Mouse (Mus musculus): ENCODE data around the gene Igsf11. TPM values are rescaled to one million over a fixed set of nuclear protein-coding genes. Genes with fewer than 3 reads are reported as not detected.
A peak's percentile ranks its signal among the peaks of the same experiment; 100 is the strongest.

Igsf11 gene
- under 1 TPM; 0.37 to 0.51 TPM for total RNA-seq (2021)
- long read RNA-seq, experiment 1, partial matches to known transcripts: 0 of 2 reads
- long read RNA-seq, experiment 1, other reads (novel, unspliced or antisense): 0 of 2 reads
- long read RNA-seq, experiment 2: 0 reads

DNA sequence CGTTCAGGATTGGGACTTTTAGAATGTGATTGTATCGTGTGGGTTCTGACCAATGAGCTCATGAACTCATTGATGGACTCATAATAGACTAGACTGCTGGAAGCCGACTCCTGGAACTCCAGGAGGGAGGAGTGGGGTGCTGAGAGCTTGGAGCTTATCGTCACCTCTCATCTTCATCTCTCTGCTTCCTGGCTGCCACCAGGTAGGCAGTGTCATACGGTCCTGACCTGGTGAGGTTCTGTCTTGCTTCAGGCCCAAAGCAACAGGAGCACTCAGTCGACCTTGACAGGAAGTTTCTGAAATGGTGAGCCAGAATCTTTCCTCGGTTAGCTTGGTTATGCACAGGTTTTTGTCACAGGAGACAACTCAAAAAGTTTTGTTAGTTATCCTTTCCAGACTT, at the start of gene Igsf11:
Gene Igsf11, plus strand, starts transcription at position 301 of the 400 bp plus-strand sequence.
- no peak for DNase-seq

- peak; percentile 6 to 56 for DNase-seq
These were observed 34.2 kb upstream of the Igsf11 start for GRCm38 (mm10) chr16:38858120-38858749.

- no peak for DNase-seq
These were observed 31.9 kb upstream of the Igsf11 start for GRCm38 (mm10) chr16:38860548-38860947.

GRCm38 (mm10) chr16:38864358-38864757, 28.1 kb upstream of the Igsf11 start:
- DNase-seq: no peak

DNA sequence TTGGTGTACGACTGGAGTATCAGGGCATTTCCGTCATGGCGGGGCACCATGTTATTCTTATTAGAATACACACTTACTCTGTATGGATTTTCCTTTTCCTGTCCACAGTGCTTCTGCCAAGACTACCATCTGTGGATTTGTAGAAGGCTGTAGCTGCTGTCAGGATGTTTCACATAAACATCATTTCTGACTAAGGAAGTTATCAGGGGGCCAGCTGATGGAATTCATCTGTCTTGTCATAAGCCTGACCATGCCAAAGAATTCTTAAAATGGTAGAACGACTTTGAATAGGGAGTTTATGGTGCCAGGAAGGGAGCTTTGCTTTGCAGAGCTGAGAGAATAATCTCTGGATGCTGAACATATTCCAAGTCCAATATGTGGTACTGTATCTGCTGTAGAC, 19.2 kb upstream of the Igsf11 start:
- no peak for DNase-seq

- DNase-seq: no peak
These were observed 18.0 kb upstream of the Igsf11 start for GRCm38 (mm10) chr16:38874481-38874880.

DNA sequence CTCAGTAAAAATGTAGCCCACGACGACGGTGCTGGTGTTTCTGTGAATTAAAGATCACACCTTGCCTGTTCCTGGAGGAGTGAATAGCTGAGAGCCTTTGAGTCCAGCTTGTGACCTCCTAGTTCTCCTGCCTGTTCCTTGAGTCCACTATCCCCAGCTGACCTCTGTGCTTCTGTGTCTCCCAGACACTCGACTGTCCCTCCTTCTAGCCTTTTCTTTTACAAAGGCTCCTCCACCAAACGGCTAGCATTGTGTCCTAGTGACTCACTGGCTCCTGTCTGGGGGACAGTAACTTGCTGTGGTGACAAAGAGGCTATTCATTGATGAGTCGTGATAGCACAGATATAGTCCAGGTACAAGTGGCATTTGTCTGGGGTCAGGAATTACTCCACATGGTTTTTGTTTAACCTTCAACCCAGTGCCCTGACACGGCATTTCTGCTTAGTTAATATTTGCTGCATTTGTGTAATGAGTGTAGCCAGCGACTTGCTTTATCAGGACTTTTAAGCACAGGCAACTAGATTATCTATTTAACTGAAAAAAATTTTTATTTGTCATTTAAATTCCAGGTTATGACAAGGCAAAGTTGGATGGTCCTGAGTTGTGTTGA, 6.5 kb downstream of the Igsf11 start:
- no peak for DNase-seq

- no peak for DNase-seq
These were observed 7.6 kb downstream of the Igsf11 start for GRCm38 (mm10) chr16:38900024-38900423.

- peak; percentile 89 to 93 for DNase-seq
These were observed 9.8 kb downstream of the Igsf11 start for GRCm38 (mm10) chr16:38902111-38902778.

DNA sequence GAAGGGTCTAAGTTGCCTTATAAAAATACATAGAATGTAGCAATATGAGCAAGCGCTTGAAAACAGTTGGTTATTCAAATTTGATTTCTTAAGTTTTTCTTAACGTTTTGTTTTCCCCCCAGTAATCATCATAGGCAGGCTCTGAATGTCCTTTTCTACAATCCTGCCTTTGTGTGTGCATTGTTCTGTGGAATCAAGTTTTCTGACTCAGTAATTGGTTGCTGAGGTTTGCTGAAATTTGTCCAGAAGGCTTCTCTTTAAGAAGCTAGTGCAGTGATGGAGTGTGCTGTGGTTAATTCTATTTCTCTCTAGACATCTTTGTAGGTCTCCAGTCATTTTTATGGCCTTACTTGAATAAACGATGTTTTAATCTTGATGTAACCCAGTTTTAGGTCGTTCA, 10.5 kb downstream of the Igsf11 start:
- no peak for DNase-seq

DNA sequence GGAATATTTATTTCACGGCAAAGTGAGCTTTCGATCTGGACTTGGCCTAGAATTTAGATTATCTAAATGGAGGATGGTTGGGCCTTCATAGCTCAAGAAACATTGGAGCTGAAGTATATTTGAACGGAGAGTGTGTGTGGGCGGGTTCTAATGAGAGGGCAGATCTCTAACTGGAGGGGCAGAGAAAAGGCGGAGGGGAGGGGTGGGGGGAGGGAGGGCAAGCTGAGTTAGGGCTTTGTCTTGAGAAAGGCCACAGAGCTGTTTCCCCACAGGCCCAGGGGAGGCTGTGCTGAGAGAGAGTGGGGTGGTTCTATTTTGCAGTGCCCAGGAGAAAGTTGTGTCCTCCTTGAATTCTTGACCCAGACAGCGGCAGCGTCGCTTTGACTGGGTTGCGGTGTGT, 11.7 kb downstream of the Igsf11 start:
- DNase-seq: no peak

GRCm38 (mm10) chr16:38905911-38906310, 13.4 kb downstream of the Igsf11 start:
- DNase-seq: no peak

- DNase-seq: no peak
These were observed 15.8 kb downstream of the Igsf11 start for GRCm38 (mm10) chr16:38908304-38908703.

DNA sequence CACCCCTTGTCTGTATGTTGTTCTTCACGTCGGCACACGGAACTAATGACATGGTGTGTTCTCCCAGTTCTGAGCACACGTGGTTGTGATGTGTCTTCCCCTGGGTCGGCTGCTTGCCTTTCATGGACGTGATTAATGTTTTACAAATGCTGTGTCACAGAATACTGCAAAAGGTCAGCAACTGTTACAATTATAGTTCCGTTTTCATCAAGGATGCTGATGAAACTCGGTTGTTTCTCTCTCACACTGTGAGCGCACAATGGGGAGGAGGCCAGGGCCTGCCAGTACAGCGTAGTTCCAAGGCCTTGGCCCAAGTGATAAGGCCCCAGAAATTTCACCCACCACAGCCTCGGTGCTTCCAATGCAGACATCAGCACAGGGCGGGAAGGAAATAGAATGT, 17.0 kb downstream of the Igsf11 start:
- no peak for DNase-seq

DNA sequence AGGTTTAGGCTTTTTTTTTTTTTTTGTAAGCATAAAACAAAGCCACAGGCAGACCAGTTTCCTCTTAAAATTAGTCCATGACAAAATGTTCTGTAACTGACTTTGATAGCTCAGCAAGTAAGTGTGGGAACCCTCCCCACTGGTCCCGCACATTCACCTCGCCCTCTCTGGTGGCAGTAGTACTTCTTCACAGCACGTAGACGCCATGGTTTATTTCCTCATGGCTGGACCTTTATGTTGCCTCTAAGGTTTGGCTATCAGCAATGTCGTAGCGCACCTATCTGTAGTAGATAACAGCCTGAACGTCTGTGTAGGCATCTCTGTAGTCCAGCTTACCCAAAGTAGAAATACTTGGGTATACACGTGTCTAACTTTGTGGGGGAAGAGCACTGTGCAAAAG, 17.6 kb downstream of the Igsf11 start:
- no peak for DNase-seq

- no peak for DNase-seq
These were observed 23.0 kb downstream of the Igsf11 start for GRCm38 (mm10) chr16:38915451-38915850.

GRCm38 (mm10) chr16:38916053-38916786, 23.7 kb downstream of the Igsf11 start:
- DNase-seq: no peak

DNA sequence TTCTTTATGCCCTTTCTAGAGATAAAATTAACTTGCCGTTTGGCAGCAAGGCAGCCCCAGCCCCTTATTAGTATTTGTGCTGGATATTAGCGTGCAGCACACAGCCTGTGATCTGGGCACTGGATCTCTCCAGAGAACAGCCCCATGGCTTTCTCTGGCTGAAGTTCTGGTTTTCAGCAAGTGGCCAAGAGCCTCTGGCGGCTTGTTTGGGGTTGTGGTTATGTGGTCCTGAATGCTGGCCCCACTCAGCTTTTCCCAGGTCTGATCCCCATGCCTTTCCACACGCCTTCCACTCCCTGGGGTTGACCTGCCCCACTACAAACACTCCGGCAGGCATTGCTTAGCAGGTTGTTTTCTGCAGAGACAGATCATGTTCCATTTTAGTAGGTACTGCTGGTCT, 24.4 kb downstream of the Igsf11 start:
- no peak for DNase-seq

- DNase-seq: no peak
These were observed 25.6 kb downstream of the Igsf11 start for GRCm38 (mm10) chr16:38918121-38918520.

GRCm38 (mm10) chr16:38920488-38920887, 28.0 kb downstream of the Igsf11 start:
- no peak for DNase-seq

- no peak for DNase-seq
These were observed 32.5 kb downstream of the Igsf11 start for GRCm38 (mm10) chr16:38924940-38925339.

GRCm38 (mm10) chr16:38928760-38929159, 36.3 kb downstream of the Igsf11 start:
- DNase-seq: no peak

GRCm38 (mm10) chr16:38931519-38931918, 39.0 kb downstream of the Igsf11 start:
- no peak for DNase-seq
